Mouse (Mus musculus) spleen, adult 2 months (tissue): ENCODE measurements around the gene Ehmt2. TPM values are rescaled to one million over a fixed set of nuclear protein-coding genes. Genes with fewer than 3 reads are reported as not detected.
A peak's percentile ranks its signal among the peaks of the same experiment; 100 is the strongest.

Source experiments
- DNase-seq, 2 experiments: peaks; one replicate each; pipeline versions ENCODE4 v3.0.0 to v3.0.0-alpha.2; 2012 to 2021; ENCODE audit warnings: low spot score in 2 of 2, low read depth in 1 of 2
- H3K27ac ChIP-seq: fragments of 200-500 bp; 2 replicates; pipeline ENCODE4 v1.5.1; 2012; ENCODE audit warnings: low read length, inconsistent platforms; ENCODE audit not compliant: insufficient read depth
- H3K27me3 ChIP-seq: fragments of 200-500 bp; 2 replicates; pipeline ENCODE4 v1.6.1; 2012; ENCODE audit warnings: mild to moderate bottlenecking, moderate library complexity, low read length, inconsistent platforms; ENCODE audit not compliant: control insufficient read depth, insufficient read depth
- H3K36me3 ChIP-seq: fragments of 200-500 bp; 2 replicates; pipeline ENCODE4 v1.6.1; 2012; ENCODE audit warnings: mild to moderate bottlenecking, low read length, inconsistent platforms; ENCODE audit not compliant: control insufficient read depth, insufficient read depth
- H3K4me1 ChIP-seq: fragments of 200-500 bp; 2 replicates; pipeline ENCODE4 v1.6.1; 2011; ENCODE audit warnings: inconsistent platforms; ENCODE audit not compliant: control insufficient read depth, insufficient read depth, insufficient read length
- H3K4me3 ChIP-seq: fragments of 200-500 bp; 2 replicates; pipeline ENCODE4 v1.5.1; 2011; ENCODE audit warnings: mild to moderate bottlenecking, inconsistent platforms; ENCODE audit not compliant: insufficient read depth, insufficient read length; ENCODE audit errors: extremely low read depth
- CTCF ChIP-seq: fragments of 200-500 bp; IDR thresholded peaks from 2 replicates; pipeline ENCODE4 v1.5.1; 2011; ENCODE audit warnings: mild to moderate bottlenecking, inconsistent platforms; ENCODE audit not compliant: insufficient read depth, insufficient read length, insufficient replicate concordance; ENCODE audit errors: extremely low read depth
- POLR2A ChIP-seq: fragments of 200-500 bp; IDR thresholded peaks from 2 replicates; pipeline ENCODE4 v1.6.1; 2011; ENCODE audit warnings: low read depth, low read length, inconsistent platforms
- WGBS: fragments of 180-500 bp; shearing (Covaris S2); methylation state at CpG from one replicate; pipeline ENCODE4 v1.1.7; 2018; 5-methylcytosine and 5-hydroxymethylcytosine counted together
- polyA plus RNA-seq: library from polyadenylated mRNA; depleted of rRNA; stranded (reverse); fragments of >200 nt; gene quantifications from 2 replicates; pipeline ENCODE4 v1.2.3, GENCODE M21; 2012

Gene Ehmt2
- polyA plus RNA-seq, 1 experiment, result 200 TPM

- H3K27ac ChIP-seq, result peak overlapping the region; percentile 27; the same call in 1 of the 2 replicates
- WGBS, result 8% methylated on average over 4 of the region's 4 CpGs
- TF ChIP-seq CTCF (no peak), POLR2A (no peak)
- H3K27me3 ChIP-seq, result no peaks in the 10 kb centered on the region
- H3K4me1 ChIP-seq, result no peaks in the 10 kb centered on the region
- DNase-seq, result no peak
- H3K36me3 ChIP-seq, result peaks cover 8% of the 10 kb centered on the region
- H3K4me3 ChIP-seq, result no peak overlapping the region
Observed at GRCm38 (mm10) chr17:34858670-34859069, 39.6 kb upstream of the Ehmt2 start.

- no peak for DNase-seq
- H3K4me1 ChIP-seq, result no peaks in the 10 kb centered on the region
- TF ChIP-seq POLR2A (no peak), CTCF (no peak)
- no peaks in the 10 kb centered on the region for H3K27me3 ChIP-seq
- H3K4me3 ChIP-seq, result no peak overlapping the region
- H3K27ac ChIP-seq, result no peak overlapping the region
- H3K36me3 ChIP-seq, result no peaks in the 10 kb centered on the region
- WGBS, result 90% methylated on average over 9 of the region's 9 CpGs
Observed at GRCm38 (mm10) chr17:34860514-34860913, 37.8 kb upstream of the Ehmt2 start.

GRCm38 (mm10) chr17:34861704-34862415 is 36.4 kb upstream of the Ehmt2 start:
- no peak for DNase-seq
- no peaks in the 10 kb centered on the region for H3K36me3 ChIP-seq
- no peak overlapping the region for H3K4me3 ChIP-seq
- TF ChIP-seq POLR2A (no peak), CTCF (no peak)
- H3K27me3 ChIP-seq, result no peaks in the 10 kb centered on the region
- no peaks in the 10 kb centered on the region for H3K4me1 ChIP-seq
- H3K27ac ChIP-seq, result peak overlapping the region; percentile 38
- WGBS, result 77% methylated on average over 13 of the region's 13 CpGs

GRCm38 (mm10) chr17:34862416-34863081 is 35.7 kb upstream of the Ehmt2 start, which contains the start of gene Cfb:
Cfb (minus strand) TSS chr17:34862518.
- no peak for TF ChIP-seq POLR2A
- TF ChIP-seq CTCF, result no peak
- H3K27ac ChIP-seq, result peak within 1 kb of the TSS; percentile 38
- no peaks in the 10 kb centered on the region for H3K4me1 ChIP-seq
- no peaks in the 10 kb centered on the region for H3K27me3 ChIP-seq
- 56% methylated on average over 8 of the region's 8 CpGs for WGBS
- no peak for DNase-seq
- H3K36me3 ChIP-seq, result no peaks in the 10 kb centered on the region
- no peak within 1 kb of the TSS for H3K4me3 ChIP-seq

- TF ChIP-seq CTCF (no peak), POLR2A (no peak)
- WGBS, result 60% methylated on average over 7 of the region's 7 CpGs
- no peak for DNase-seq
- no peaks in the 10 kb centered on the region for H3K36me3 ChIP-seq
- no peaks in the 10 kb centered on the region for H3K4me1 ChIP-seq
- H3K4me3 ChIP-seq, result no peak overlapping the region
- no peak overlapping the region for H3K27ac ChIP-seq
- no peaks in the 10 kb centered on the region for H3K27me3 ChIP-seq
Observed at GRCm38 (mm10) chr17:34865981-34866380, 32.3 kb upstream of the Ehmt2 start.

DNA sequence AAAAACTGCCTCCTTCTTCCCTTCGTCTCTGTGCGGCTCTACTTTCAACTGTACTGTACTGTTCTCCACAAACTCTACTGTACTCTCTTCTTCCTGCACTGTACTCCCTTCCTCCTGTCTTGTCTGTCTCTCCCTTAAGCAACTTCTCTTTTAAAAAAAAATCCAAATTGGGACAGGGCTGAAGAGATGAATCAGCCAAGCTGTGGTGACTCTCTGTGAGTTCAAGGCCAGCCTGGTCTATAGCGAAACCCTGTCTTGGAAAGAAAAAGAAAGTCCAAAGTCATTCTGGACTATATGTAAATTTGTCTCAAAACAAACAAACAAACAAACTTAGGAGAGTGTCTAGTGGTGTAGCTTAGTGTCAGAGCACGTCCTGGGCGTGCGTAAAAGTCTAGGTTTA is 23.9 kb upstream of the Ehmt2 start:
- no peaks in the 10 kb centered on the region for H3K36me3 ChIP-seq
- WGBS, result 93% methylated on average over 6 of the region's 6 CpGs

GRCm38 (mm10) chr17:34879336-34879879 is 18.9 kb upstream of the Ehmt2 start, which contains the start of gene Zbtb12:
Zbtb12 (plus strand) TSS chr17:34879483.
- H3K27ac ChIP-seq, result peak within 1 kb of the TSS; percentile 3; the same call in 1 of the 2 replicates
- DNase-seq, result no peak
- H3K27me3 ChIP-seq, result no peaks in the 10 kb centered on the region
- H3K36me3 ChIP-seq, result no peaks in the 10 kb centered on the region
- TF ChIP-seq CTCF, result no peak
- 44% methylated on average over 11 of the region's 11 CpGs for WGBS
- peak within 1 kb of the TSS; percentile 29; the same call in 1 of the 2 replicates for H3K4me3 ChIP-seq
- peaks cover 7% of the 10 kb centered on the region; the same call in 1 of the 2 replicates for H3K4me1 ChIP-seq

More for the DNA sequence above, 23.9 kb upstream of the Ehmt2 start:
- Histone ChIP-seq H3K4me3 (no peak overlapping the region), H3K4me1 (peaks cover 2% of the 10 kb centered on the region; the same call in 1 of the 2 replicates), H3K27me3 (no peaks in the 10 kb centered on the region), H3K27ac (no peak overlapping the region)
- no peak for DNase-seq
- TF ChIP-seq CTCF, result no peak
- no peak for TF ChIP-seq POLR2A
